In the genomic region with DNA sequence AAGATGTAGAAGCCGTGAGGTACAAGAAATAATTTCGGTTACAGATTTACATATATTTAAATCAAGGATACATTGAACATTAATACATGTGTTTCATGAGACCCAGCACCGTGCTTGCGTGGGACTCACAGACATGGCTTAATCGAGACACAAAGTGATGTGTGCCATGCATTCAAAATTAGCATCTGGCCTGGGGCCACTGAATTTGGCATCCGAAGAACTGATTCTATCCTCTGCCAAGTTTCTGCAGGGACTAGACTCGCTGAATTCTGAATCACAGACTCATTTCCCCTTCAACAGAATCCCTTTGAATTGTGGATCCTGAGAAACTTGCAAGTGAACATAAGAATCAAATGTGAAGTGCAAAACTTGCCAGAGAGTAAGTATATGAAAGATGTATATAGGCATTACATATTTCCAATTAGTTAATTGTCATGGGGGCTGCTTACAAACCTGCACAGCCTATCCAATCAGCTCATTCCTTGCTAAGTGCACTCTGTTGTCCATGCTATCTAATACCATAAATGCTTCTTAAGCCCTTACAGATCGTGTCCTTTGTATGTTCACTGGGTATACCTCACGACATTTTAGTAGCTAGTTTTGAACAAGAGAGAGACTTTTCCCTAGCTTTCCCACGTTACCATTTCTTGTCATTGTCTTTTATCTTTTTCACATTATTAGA, we compare ENCODE assay signal across 12 mouse cellular contexts.
DNase-seq lines count a peak whose midpoint lies in the region; ATAC-seq and TF ChIP-seq lines count a peak whose summit lies in the region.
"Had no signal": no experiment of that assay in that cellular context is flagged by ENCODE, and none has a peak within 500 bp of the region (broad histone marks: within the 10 kb centered on the region; RNA-seq: fewer than 3 reads in every experiment).

No protein-coding gene starts in this region.

- DNase-seq in heart, postnatal 4 days: peak; percentile 10
- no peak for DNase-seq in heart, adult 2 months
- DNase-seq in frontal cortex, postnatal 10 days (ENCODE audit: low spot score in 2 of 2): peak; percentile 58 to 62
- DNase-seq in left cerebral cortex, adult 18-20 months (ENCODE audit: low spot score in 2 of 2): peak; percentile 45 to 66
- DNase-seq in right cerebral cortex, postnatal 25 days: peak; percentile 39
- no peak for DNase-seq in spleen, postnatal 10 days (ENCODE audit: low spot score in 2 of 2)
- DNase-seq in lung, postnatal 36 days: no peak

- H3K9ac ChIP-seq in heart, adult 2 months (ENCODE audit: low read depth, low read length): no peak overlapping the region
- H3K9ac ChIP-seq in kidney, embryonic 16.5 days (replicated peaks; ENCODE audit: low read length): no peak overlapping the region
- H3K9ac ChIP-seq: embryonic facial prominence, embryonic 15.5 days; heart, embryonic 15.5 days; limb, embryonic 12.5 days; midbrain, embryonic 12.5 days had no signal

- no peak overlapping the region for H3K4me2 ChIP-seq in kidney, embryonic 16.5 days (replicated peaks; ENCODE audit: low read depth, low read length)
- H3K4me2 ChIP-seq: embryonic facial prominence, embryonic 15.5 days; heart, embryonic 15.5 days; limb, embryonic 12.5 days; midbrain, embryonic 12.5 days had no signal

- no peak for TF ChIP-seq POLR2A in heart, adult 2 months (IDR thresholded peaks at IDR 0.05; ENCODE audit: insufficient read depth, low read depth, low read length)

- no peaks in the 10 kb centered on the region for H3K36me3 ChIP-seq in heart, adult 2 months (ENCODE audit: control insufficient read depth, insufficient read depth, low read length)
- no peaks in the 10 kb centered on the region for H3K36me3 ChIP-seq in kidney, embryonic 16.5 days (ENCODE audit: insufficient read depth, low read length)
- H3K36me3 ChIP-seq: embryonic facial prominence, embryonic 15.5 days; heart, embryonic 15.5 days; limb, embryonic 12.5 days; midbrain, embryonic 12.5 days had no signal

- no peak overlapping the region for H3K27ac ChIP-seq in heart, adult 2 months
- H3K27ac ChIP-seq in kidney, embryonic 16.5 days (ENCODE audit: low read length): no peak overlapping the region
- H3K27ac ChIP-seq: embryonic facial prominence, embryonic 15.5 days; heart, embryonic 15.5 days; limb, embryonic 12.5 days; midbrain, embryonic 12.5 days had no signal

- intact Hi-C loops in heart, adult 2 months (cut with DNase I): no loop called here

- H3K4me3 ChIP-seq in heart, adult 2 months: no peak overlapping the region
- no peak overlapping the region for H3K4me3 ChIP-seq in kidney, embryonic 16.5 days (ENCODE audit: low read length)
- H3K4me3 ChIP-seq: embryonic facial prominence, embryonic 15.5 days; heart, embryonic 15.5 days; limb, embryonic 12.5 days; midbrain, embryonic 12.5 days had no signal

- H3K4me1 ChIP-seq in heart, adult 2 months (ENCODE audit: control insufficient read depth, insufficient read depth, low read length): no peaks in the 10 kb centered on the region
- no peaks in the 10 kb centered on the region for H3K4me1 ChIP-seq in kidney, embryonic 16.5 days (ENCODE audit: insufficient read depth, low read length)
- H3K4me1 ChIP-seq: embryonic facial prominence, embryonic 15.5 days; heart, embryonic 15.5 days; limb, embryonic 12.5 days; midbrain, embryonic 12.5 days had no signal

- TF ChIP-seq EP300 in heart, adult 2 months (IDR thresholded peaks at IDR 0.05; ENCODE audit: insufficient read depth, low read depth, low read length): no peak

- no peaks in the 10 kb centered on the region for H3K79me2 ChIP-seq in heart, adult 2 months (replicated peaks; ENCODE audit: control insufficient read depth, insufficient read depth, low read length)

- H3K9me3 ChIP-seq in kidney, embryonic 16.5 days (ENCODE audit: low read length): no peaks in the 10 kb centered on the region
- H3K9me3 ChIP-seq: embryonic facial prominence, embryonic 15.5 days; heart, embryonic 15.5 days; limb, embryonic 12.5 days; midbrain, embryonic 12.5 days had no signal

- WGBS in heart, adult 2 months: 63% methylated on average over 10 of the region's 10 CpGs
- WGBS in kidney, embryonic 16.5 days: 87% methylated on average over 10 of the region's 10 CpGs

- TF ChIP-seq CTCF in heart, adult 2 months (IDR thresholded peaks at IDR 0.05): no peak

- no peaks in the 10 kb centered on the region for H3K27me3 ChIP-seq in heart, adult 2 months (ENCODE audit: control insufficient read depth, insufficient read depth, low read length)
- H3K27me3 ChIP-seq in kidney, embryonic 16.5 days (ENCODE audit: insufficient read depth, low read length): no peaks in the 10 kb centered on the region
- H3K27me3 ChIP-seq: embryonic facial prominence, embryonic 15.5 days; heart, embryonic 15.5 days; limb, embryonic 12.5 days; midbrain, embryonic 12.5 days had no signal

- ATAC-seq in kidney, embryonic 16.5 days (ENCODE audit: low FRiP score, low TSS enrichment): no peak

Comparison
In these comparisons a context has a peak if more than half of its experiments do, and no peak if none do; other contexts are left out.
1. DNase-seq: peak in heart, postnatal 4 days (single experiment), frontal cortex, postnatal 10 days (2 of 2), left cerebral cortex, adult 18-20 months (2 of 2) and right cerebral cortex, postnatal 25 days (single experiment); none in heart, adult 2 months (0 of 2), spleen, postnatal 10 days (0 of 2) and lung, postnatal 36 days (single experiment).